Mouse (Mus musculus): ENCODE results near the gene Cxcr1.
"Not testable (repeated sequence)": the region's sequence is repeated elsewhere in the genome, so short reads cannot be mapped to it uniquely, and the experiment has no call there.

The Cxcr1 gene

GRCm38 (mm10) chr1:74195961-74196360 lies 1.5 kb upstream of the Cxcr1 start:
- peak in 1 of 2 experiments; percentile 25 for DNase-seq

- no peak for DNase-seq
These were observed 1.7 kb downstream of the Cxcr1 start for GRCm38 (mm10) chr1:74192711-74193110.

GRCm38 (mm10) chr1:74190471-74190870 lies 4.0 kb downstream of the Cxcr1 start:
- DNase-seq = no peak

GRCm38 (mm10) chr1:74183006-74183405 lies 11.4 kb downstream of the Cxcr1 start:
- DNase-seq = no peak

GRCm38 (mm10) chr1:74181462-74181861 lies 13.0 kb downstream of the Cxcr1 start:
- DNase-seq = no peak

- DNase-seq = no peak
These were observed 14.6 kb downstream of the Cxcr1 start for GRCm38 (mm10) chr1:74179624-74180408.

GRCm38 (mm10) chr1:74178618-74179017 lies 15.8 kb downstream of the Cxcr1 start:
- DNase-seq = no peak

- DNase-seq = no peak
These were observed 18.7 kb downstream of the Cxcr1 start for GRCm38 (mm10) chr1:74175731-74176130.

GRCm38 (mm10) chr1:74172722-74173121 lies 21.7 kb downstream of the Cxcr1 start:
- DNase-seq = no peak

- DNase-seq = no peak
These were observed 24.7 kb downstream of the Cxcr1 start for GRCm38 (mm10) chr1:74169721-74170120.

GRCm38 (mm10) chr1:74167136-74167535 lies 27.3 kb downstream of the Cxcr1 start:
- peak; percentile 31 to 38 for DNase-seq

GRCm38 (mm10) chr1:74160036-74160435 lies 34.4 kb downstream of the Cxcr1 start:
- DNase-seq = no peak

GRCm38 (mm10) chr1:74159613-74160012 lies 34.8 kb downstream of the Cxcr1 start:
- not testable (repeated sequence) for DNase-seq

- DNase-seq = no peak
These were observed 38.0 kb downstream of the Cxcr1 start for GRCm38 (mm10) chr1:74156381-74156910.

- DNase-seq = no peak
These were observed 38.9 kb downstream of the Cxcr1 start for GRCm38 (mm10) chr1:74155435-74156012.

GRCm38 (mm10) chr1:74153461-74154184 lies 40.8 kb downstream of the Cxcr1 start, which contains the start of gene Cxcr2:
Gene Cxcr2 (plus strand): TSS chr1:74153989.
- no peak for DNase-seq

GRCm38 (mm10) chr1:74151091-74151490 lies 43.3 kb downstream of the Cxcr1 start:
- DNase-seq = no peak

- DNase-seq = no peak
These were observed 44.3 kb downstream of the Cxcr1 start for GRCm38 (mm10) chr1:74150101-74150500.

GRCm38 (mm10) chr1:74149106-74149885 lies 45.1 kb downstream of the Cxcr1 start:
- no peak for DNase-seq
